Mouse (Mus musculus) kidney, postnatal 0 days (tissue): ENCODE measurements around the gene Med25. TPM values are rescaled to one million over a fixed set of nuclear protein-coding genes. Genes with fewer than 3 reads are reported as not detected.

Source experiments
- ATAC-seq: fragments of 200-750 bp; cut with Nextera tagmentation; replicated peaks from 2 replicates; pipeline ENCODE4 v1.8.0; 2017; ENCODE audit warnings: low read depth, moderate number of reproducible peaks, moderate TSS enrichment, moderate library complexity; ENCODE audit not compliant: low FRiP score
- DNase-seq: peaks from one replicate; pipeline ENCODE4 v3.0.0-alpha.2; 2016; ENCODE audit warnings: low spot score
- H3K27ac ChIP-seq: fragments of 300-500 bp; sonication (generic); 2 replicates; pipeline ENCODE4 v1.5.1; 2014; ENCODE audit warnings: mild to moderate bottlenecking
- H3K27me3 ChIP-seq: fragments of 300-500 bp; sonication (generic); 2 replicates; pipeline ENCODE4 v1.6.1; 2014; ENCODE audit warnings: low read length, mixed read lengths; ENCODE audit not compliant: insufficient read depth
- H3K36me3 ChIP-seq: fragments of 300-500 bp; sonication (generic); 2 replicates; pipeline ENCODE4 v1.6.1; 2014; ENCODE audit warnings: low read length, mixed read lengths; ENCODE audit not compliant: insufficient read depth
- H3K4me1 ChIP-seq: fragments of 300-500 bp; sonication (generic); replicated peaks from 2 replicates; pipeline ENCODE4 v1.6.1; 2014; ENCODE audit warnings: antibody characterized with exemption, low read length, mixed read lengths; ENCODE audit not compliant: insufficient read depth
- H3K4me2 ChIP-seq: fragments of 300-500 bp; sonication (generic); 2 replicates; pipeline ENCODE4 v1.6.1; 2014; ENCODE audit warnings: mild to moderate bottlenecking, low read length, moderate library complexity, mixed read lengths
- H3K4me3 ChIP-seq: fragments of 300-500 bp; sonication (generic); replicated peaks from 2 replicates; pipeline ENCODE4 v1.5.1; 2014; ENCODE audit warnings: low read depth, low read length
- H3K9ac ChIP-seq: fragments of 300-500 bp; sonication (generic); 2 replicates; pipeline ENCODE4 v1.6.1; 2014; ENCODE audit warnings: low read depth, low read length
- H3K9me3 ChIP-seq: fragments of 300-500 bp; sonication (generic); replicated peaks from 2 replicates; pipeline ENCODE4 v1.6.1; 2016; ENCODE audit warnings: low read length, inconsistent platforms, mixed read lengths
- CTCF ChIP-seq: IDR thresholded peaks from 2 replicates; pipeline ENCODE4 v1.5.1; 2016; ENCODE audit warnings: antibody characterized with exemption, low read depth, mild to moderate bottlenecking, moderate library complexity
- WGBS: fragments of 180-500 bp; shearing (Covaris S2); extraction: QIAGEN DNeasy Blood & Tissue Kit; methylation state at CpG from one replicate; pipeline ENCODE4 v1.1.7; 2014; 5-methylcytosine and 5-hydroxymethylcytosine counted together
- polyA plus RNA-seq: library from polyadenylated mRNA; unstranded; fragments of >200 nt; fragmentation: Nextera tagmentation; extraction: Ambion mirVana; gene quantifications from 2 replicates; pipeline ENCODE4 v1.2.1, GENCODE M21; 2015

Gene Med25
- polyA plus RNA-seq, 1 experiment from 2014 or later, result 91.4 TPM

DNA sequence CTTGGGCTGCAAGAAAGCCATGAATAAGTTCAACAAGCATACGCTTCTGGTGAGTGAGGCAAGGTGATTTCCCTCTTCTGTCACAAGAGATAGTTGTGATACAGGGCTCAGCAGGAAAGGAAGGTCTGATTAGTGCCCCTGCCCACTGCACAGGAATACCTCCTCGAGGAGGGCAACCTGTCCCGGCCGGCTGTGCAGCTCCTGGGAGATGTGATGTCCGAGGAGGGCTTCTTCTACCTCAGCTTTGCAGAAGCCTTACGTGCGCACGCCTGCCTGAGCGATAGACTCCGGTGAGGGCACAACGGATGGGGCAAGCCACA lies 53.4 kb downstream of the Med25 start:
- no peak for DNase-seq
- H3K9ac ChIP-seq, result no peak overlapping the region

DNA sequence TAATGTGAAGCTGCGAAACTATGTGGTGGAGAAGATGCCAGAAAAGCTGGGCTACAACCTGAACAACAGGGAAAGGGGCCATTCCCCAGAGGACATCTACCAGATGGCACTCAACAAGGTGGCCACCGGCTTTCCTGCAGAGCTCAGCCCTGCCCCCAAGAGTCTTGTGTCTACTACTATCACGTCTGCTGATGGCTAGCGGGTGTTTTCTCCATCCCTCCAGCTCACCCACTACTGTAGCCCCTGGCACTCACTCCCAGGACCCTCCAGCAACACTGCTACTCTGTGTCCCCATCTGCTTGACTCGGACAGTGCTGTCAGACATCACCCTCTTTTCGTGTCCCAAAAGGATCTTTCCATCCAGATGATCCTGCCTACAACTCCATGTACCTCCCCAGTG lies 54.4 kb downstream of the Med25 start:
- ATAC-seq (no peak), DNase-seq (no peak)
- Histone ChIP-seq H3K4me1 (peaks cover 18% of the 10 kb centered on the region), H3K36me3 (peaks cover 10% of the 10 kb centered on the region), H3K27ac (no peak overlapping the region), H3K4me3 (no peak overlapping the region), H3K27me3 (no peaks in the 10 kb centered on the region), H3K9me3 (no peaks in the 10 kb centered on the region), H3K9ac (no peak overlapping the region), H3K4me2 (no peak overlapping the region)
- whole genome bisulfite sequencing, result 85% methylated on average over 6 of the region's 6 CpGs
- no peak for TF ChIP-seq CTCF

More for the DNA sequence above, 53.4 kb downstream of the Med25 start:
- Histone ChIP-seq H3K4me3 (peak overlapping the region; percentile 12; the same call in 1 of the 2 replicates), H3K27me3 (no peaks in the 10 kb centered on the region), H3K27ac (no peak overlapping the region), H3K4me1 (peaks cover 18% of the 10 kb centered on the region), H3K9me3 (no peaks in the 10 kb centered on the region), H3K36me3 (peaks cover 21% of the 10 kb centered on the region), H3K4me2 (peak overlapping the region; percentile 53)
- no peak for TF ChIP-seq CTCF
- no peak; the same call in 1 of the 2 replicates for ATAC-seq
- 28% methylated on average over 11 of the region's 11 CpGs for WGBS

DNA sequence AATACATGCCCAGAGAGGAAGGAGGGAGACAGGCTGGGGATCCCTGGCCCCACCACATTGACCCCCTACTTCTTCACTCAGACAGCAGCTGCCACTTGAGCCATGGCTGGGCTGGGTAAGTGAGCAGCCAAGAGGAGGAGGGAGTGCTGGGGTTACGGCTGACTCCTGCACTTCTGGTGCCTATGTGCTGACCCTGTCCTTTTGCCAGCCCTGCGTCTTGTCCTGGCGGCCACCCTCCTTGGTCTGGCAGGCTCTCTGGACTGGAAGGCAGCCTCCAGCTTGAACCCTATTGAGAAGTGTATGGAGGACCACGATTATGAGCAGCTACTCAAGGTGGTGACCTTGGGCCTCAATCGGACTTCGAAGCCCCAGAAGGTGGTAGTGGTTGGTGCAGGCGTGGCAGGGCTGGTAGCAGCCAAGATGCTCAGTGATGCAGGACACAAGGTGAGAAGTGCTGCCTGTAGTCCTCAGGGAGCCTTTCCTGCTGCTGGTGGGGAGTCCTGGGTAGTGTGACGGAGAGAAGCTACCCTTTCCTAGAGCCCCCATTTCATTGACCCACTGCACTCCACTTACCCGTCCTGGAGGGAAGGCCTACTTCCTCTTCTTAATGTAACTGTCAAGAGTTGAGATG lies 56.0 kb downstream of the Med25 start:
- WGBS, result 79% methylated on average over 9 of the region's 9 CpGs

DNA sequence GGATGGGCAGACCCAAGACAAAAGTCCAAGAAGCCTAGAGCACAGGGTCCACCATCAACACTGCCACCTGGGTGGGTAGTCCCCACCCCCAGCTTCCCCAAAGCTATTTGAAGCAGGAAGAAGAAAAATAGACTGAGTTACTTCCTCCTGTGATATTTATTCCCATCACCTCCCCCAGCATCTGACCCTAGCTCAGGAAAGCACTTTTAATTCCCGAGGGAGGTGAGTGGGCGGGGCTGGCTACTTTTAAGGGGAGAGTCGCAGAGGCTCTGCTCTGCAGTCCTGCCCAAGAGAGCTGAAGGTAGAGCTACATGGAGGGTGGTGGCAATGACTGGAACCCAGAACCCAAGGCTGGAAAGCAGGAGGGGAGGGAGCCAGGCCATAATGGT lies 56.5 kb downstream of the Med25 start:
- H3K36me3 ChIP-seq, result peaks cover 8% of the 10 kb centered on the region; the same call in 1 of the 2 replicates
- no peak overlapping the region for H3K9ac ChIP-seq
- ATAC-seq (no peak), DNase-seq (no peak)
- H3K27ac ChIP-seq, result no peak overlapping the region
- H3K9me3 ChIP-seq, result no peaks in the 10 kb centered on the region
- WGBS, result 32% methylated on average over 3 of the region's 3 CpGs
- H3K27me3 ChIP-seq, result no peaks in the 10 kb centered on the region
- TF ChIP-seq CTCF, result no peak
- H3K4me1 ChIP-seq, result peaks cover 18% of the 10 kb centered on the region
- H3K4me2 ChIP-seq, result no peak overlapping the region
- H3K4me3 ChIP-seq, result no peak overlapping the region

More for the DNA sequence above, 56.0 kb downstream of the Med25 start:
- Histone ChIP-seq H3K9me3 (no peaks in the 10 kb centered on the region), H3K4me2 (no peak overlapping the region), H3K36me3 (peaks cover 4% of the 10 kb centered on the region), H3K27ac (no peak overlapping the region), H3K27me3 (no peaks in the 10 kb centered on the region), H3K9ac (no peak overlapping the region), H3K4me1 (peaks cover 18% of the 10 kb centered on the region), H3K4me3 (no peak overlapping the region)
- ATAC-seq (no peak), DNase-seq (no peak)
- TF ChIP-seq CTCF, result no peak

DNA sequence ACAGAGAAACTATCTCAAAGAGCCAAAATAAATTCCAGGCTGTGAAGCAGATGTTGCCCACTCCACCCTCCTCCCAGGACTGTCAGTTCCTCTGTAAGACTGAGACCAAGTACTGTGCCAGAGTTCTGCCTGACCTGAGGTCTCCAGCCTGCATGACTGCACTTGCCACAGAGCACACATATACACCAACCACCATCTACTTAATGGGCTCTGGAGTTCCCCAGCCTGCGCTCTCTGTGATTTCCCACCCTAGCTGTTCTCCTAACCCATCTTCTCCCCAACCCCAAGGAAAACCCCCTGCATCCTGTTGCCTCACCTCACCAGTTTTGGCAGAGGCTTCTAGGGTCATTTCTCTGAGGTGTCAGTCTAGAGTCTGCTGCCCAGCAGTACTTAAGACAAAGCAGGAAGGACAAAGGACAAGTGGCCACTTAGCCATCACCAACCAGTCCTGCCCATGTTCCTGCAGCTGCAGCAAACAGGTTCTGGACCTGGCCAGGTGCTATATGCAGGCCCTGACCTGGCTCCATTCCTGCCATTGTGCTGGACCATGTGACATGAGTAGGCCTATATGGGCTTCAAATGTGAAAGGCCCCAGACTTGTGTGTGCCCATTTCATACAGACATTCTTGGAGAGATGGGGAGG lies 57.0 kb downstream of the Med25 start:
- Histone ChIP-seq H3K4me2 (no peak overlapping the region), H3K36me3 (peaks cover 11% of the 10 kb centered on the region), H3K4me3 (no peak overlapping the region), H3K9ac (no peak overlapping the region), H3K9me3 (no peaks in the 10 kb centered on the region), H3K27me3 (no peaks in the 10 kb centered on the region), H3K27ac (no peak overlapping the region), H3K4me1 (peaks cover 18% of the 10 kb centered on the region)
- WGBS, result 88% methylated on average over 1 of the region's 1 CpGs
- TF ChIP-seq CTCF, result no peak
- ATAC-seq (no peak), DNase-seq (no peak)

DNA sequence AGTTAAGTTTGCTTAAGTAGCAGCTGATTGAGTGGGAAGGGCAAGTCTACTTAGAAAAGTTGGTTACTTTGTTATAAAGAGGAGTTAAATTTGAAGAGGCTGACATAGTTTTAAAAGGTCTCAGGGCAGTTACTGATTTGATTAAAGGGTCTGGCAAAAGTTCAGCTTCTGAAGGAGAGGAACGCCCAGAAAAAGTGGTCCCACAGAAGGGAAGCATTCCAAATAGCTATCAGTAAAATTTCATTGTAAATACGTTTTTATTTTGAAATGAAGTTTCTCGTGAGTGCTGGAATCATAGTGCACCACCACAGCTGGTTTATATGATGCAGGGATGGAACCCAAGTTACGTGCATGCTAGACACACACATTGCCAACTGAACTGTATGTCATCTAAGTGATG lies 59.7 kb downstream of the Med25 start:
- Histone ChIP-seq H3K4me1 (peaks cover 8% of the 10 kb centered on the region; the same call in 1 of the 2 replicates), H3K4me3 (no peak overlapping the region), H3K4me2 (no peak overlapping the region), H3K9ac (no peak overlapping the region), H3K9me3 (no peaks in the 10 kb centered on the region), H3K27ac (no peak overlapping the region), H3K36me3 (peaks cover 32% of the 10 kb centered on the region), H3K27me3 (no peaks in the 10 kb centered on the region)
- ATAC-seq, result no peak
- 66% methylated on average over 4 of the region's 4 CpGs for WGBS
- DNase-seq, result no peak
- TF ChIP-seq CTCF, result no peak
